Mouse (Mus musculus) erythroblast, embryonic 14.5 days (primary cell): Measurements from ENCODE around the gene Ppfia2.

ENCODE experiments used
- GATA1 ChIP-seq: IDR thresholded peaks from 2 replicates; pipeline ENCODE4 v1.6.1; 2012; ENCODE audit warnings: low read length, inconsistent platforms, mixed read lengths
- TAL1 ChIP-seq: IDR thresholded peaks from 3 replicates; pipeline ENCODE4 v1.6.1; 2012; ENCODE audit warnings: low read length, inconsistent platforms, mixed read lengths

- TF ChIP-seq TAL1, result no peak
- no peak for TF ChIP-seq GATA1
Observed at GRCm38 (mm10) chr10:106936996-106937395, 466.9 kb downstream of the Ppfia2 start.
